Mouse (Mus musculus): Measurements from ENCODE around the gene Ddhd1. TPM values are rescaled to one million over a fixed set of nuclear protein-coding genes. Genes with fewer than 3 reads are reported as not detected.
"Not testable (repeated sequence)": the region's sequence is repeated elsewhere in the genome, so short reads cannot be mapped to it uniquely, and the experiment has no call there.

Ddhd1 gene
- polyA plus RNA-seq, 1 experiment from 2014 or later: 10.5 TPM

DNA sequence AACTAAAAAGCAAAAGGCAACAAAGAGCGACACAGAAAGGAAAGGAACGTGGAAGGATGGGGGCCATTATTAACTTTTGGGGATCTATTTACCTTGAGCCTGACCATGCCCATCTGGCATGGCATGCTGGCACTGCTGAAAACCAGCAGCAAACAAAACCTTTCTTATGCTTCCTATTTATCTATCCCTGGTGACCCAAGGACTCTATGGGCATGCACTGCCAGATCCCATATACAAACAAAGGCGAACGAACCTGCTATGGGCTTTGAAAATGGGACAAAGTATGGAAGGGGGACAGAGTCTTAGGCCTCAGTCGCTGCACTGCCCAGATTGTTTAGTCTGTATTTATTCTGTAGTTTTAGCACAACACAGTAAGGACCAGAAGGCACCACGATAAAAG, 43.5 kb downstream of the Ddhd1 start:
- Histone ChIP-seq H3K36me3 (peaks cover 17% of the 10 kb centered on the region), H3K9me3 (no peaks in the 10 kb centered on the region), H3K27me3 (no peaks in the 10 kb centered on the region), H3K9ac (no peak overlapping the region), H3K27ac (no peak overlapping the region), H3K4me1 (peaks cover 3% of the 10 kb centered on the region; the same call in 1 of the 2 replicates), H3K4me3 (no peak overlapping the region), H3K4me2 (replicated peaks) (no peak overlapping the region)
- ATAC-seq (ENCODE audit: insufficient number of reproducible peaks, insufficient read depth, low FRiP score, low TSS enrichment): no peak
- WGBS: 87% methylated on average over 6 of the region's 6 CpGs

DNA sequence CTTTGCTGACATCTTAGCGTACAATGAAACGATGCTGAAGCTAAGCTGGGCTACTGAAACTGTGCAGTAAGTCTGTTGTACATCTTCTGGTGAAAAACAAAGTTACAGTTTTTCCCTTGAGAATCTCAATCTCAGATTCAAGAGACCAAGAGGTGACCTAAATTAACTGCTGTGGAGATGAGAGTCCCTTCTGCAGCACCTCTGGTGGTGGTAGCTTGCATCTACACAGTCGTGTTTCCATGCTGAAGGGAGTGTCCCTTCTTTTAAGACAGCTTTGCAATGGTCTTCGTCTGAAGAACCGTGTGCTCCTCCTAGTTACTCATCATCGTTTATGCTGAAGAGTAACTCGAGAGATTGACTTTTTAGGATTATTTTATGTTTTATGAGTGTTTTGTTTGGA, 46.3 kb downstream of the Ddhd1 start:
- 84% methylated on average over 7 of the region's 7 CpGs for WGBS
- no peaks in the 10 kb centered on the region for H3K4me1 ChIP-seq
- no peak overlapping the region for H3K4me3 ChIP-seq
- ATAC-seq (ENCODE audit: insufficient number of reproducible peaks, insufficient read depth, low FRiP score, low TSS enrichment): no peak
- H3K27ac ChIP-seq: no peak overlapping the region
- peaks cover 31% of the 10 kb centered on the region for H3K36me3 ChIP-seq
- H3K4me2 ChIP-seq (replicated peaks): no peak overlapping the region
- H3K9ac ChIP-seq: no peak overlapping the region
- H3K9me3 ChIP-seq: no peaks in the 10 kb centered on the region
- no peaks in the 10 kb centered on the region for H3K27me3 ChIP-seq

DNA sequence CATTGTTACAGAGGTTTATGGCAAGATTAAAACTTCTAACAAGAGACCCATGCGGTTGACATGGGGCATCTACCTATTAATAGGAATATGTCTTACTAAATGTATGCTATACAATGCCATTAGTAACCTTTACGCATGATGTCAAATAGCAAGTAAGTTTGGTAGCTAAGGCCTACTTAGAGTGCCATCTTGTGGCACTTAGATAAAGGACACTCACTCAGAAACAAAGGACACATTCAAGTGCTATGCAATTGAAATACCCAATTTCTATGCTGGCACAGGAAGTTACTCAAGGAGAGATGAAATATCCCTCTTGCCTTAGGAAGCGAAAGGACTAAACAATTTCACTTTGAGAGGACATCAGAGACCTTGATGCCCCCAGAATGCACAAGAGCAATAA, 55.9 kb downstream of the Ddhd1 start:
- WGBS: 49% methylated on average over 3 of the region's 3 CpGs

DNA sequence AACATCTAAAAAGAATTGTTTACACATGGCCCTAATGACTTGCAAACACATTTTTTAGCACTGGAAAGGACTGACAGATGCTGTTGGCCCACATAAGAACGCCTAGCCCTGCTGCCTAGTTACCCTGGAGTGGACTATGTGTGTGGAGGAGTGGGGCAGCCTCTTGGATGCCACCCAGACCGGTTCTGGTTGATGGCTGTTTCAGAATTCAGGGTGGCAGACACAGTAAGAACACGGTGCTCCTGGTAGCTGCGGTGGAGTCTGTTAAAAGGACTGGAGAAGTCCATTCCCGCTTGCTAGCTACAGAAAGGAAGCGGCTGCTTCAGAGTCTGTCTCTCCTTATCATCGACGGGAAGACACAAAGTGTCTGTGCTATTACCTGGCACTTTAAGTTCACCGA, 57.4 kb downstream of the Ddhd1 start:
- Histone ChIP-seq H3K9ac (no peak overlapping the region), H3K27ac (no peak overlapping the region), H3K4me3 (no peak overlapping the region), H3K9me3 (no peaks in the 10 kb centered on the region), H3K36me3 (0 out of 2 replicates have a peak, but pooled peaks cover 6% of the 10 kb centered on the region), H3K4me1 (no peaks in the 10 kb centered on the region), H3K4me2 (replicated peaks) (no peak overlapping the region), H3K27me3 (no peaks in the 10 kb centered on the region)
- 89% methylated on average over 9 of the region's 9 CpGs for WGBS
- ATAC-seq (ENCODE audit: insufficient number of reproducible peaks, insufficient read depth, low FRiP score, low TSS enrichment): no peak

More for the DNA sequence above, 55.9 kb downstream of the Ddhd1 start:
- H3K36me3 ChIP-seq: 0 out of 2 replicates have a peak, but pooled peaks cover 8% of the 10 kb centered on the region
- H3K27me3 ChIP-seq: no peaks in the 10 kb centered on the region
- H3K4me1 ChIP-seq: no peaks in the 10 kb centered on the region
- no peak overlapping the region for H3K4me3 ChIP-seq
- ATAC-seq (ENCODE audit: insufficient number of reproducible peaks, insufficient read depth, low FRiP score, low TSS enrichment): no peak
- H3K9me3 ChIP-seq: no peaks in the 10 kb centered on the region
- H3K9ac ChIP-seq: no peak overlapping the region
- H3K27ac ChIP-seq: no peak overlapping the region
- no peak overlapping the region for H3K4me2 ChIP-seq (replicated peaks)

DNA sequence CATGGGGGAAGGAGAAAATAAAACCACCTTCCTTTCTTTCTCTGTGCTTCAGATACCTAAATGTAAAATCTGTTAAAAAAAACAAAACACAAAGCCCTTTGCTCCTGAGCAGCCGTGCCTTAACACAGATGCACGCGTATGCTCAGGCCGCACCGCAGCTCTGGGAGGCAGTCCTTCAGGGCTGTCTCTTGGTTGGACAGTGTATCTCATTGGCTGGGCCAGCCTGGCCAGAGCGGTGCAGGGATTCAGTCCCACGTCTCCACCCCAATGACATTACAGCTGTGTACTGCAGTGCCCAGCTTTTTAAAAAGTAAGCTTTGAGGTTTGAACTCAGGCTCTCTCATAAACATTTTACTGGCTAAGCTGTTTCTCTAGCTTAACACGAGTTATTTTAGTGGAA, 60.1 kb downstream of the Ddhd1 start:
- Histone ChIP-seq H3K4me3 (no peak overlapping the region), H3K9me3 (no peaks in the 10 kb centered on the region), H3K4me2 (replicated peaks) (no peak overlapping the region), H3K27me3 (no peaks in the 10 kb centered on the region), H3K27ac (no peak overlapping the region), H3K4me1 (peaks cover 5% of the 10 kb centered on the region; the same call in 1 of the 2 replicates), H3K36me3 (peaks cover 11% of the 10 kb centered on the region; the same call in 1 of the 2 replicates), H3K9ac (no peak overlapping the region)
- 81% methylated on average over 8 of the region's 8 CpGs for WGBS
- no peak for ATAC-seq (ENCODE audit: insufficient number of reproducible peaks, insufficient read depth, low FRiP score, low TSS enrichment)

DNA sequence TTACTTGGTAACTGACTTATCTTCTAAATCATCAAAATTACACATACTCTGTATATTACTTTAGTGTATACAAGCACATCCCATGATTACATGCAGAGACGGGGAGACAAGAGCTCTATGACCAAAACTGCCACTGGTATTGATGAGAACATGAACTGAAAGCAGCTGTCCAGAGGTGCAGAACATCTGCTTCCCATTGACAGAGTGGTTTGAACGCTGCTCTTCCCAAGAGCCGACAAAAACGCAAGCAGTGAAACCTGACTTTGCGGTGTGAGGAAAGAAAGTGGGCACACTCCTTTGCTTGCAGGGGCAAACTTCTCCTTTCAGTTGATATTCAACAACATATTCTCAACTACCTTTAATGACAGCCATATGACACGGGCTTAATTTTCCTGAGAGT, 64.7 kb downstream of the Ddhd1 start:
- Histone ChIP-seq H3K27me3 (no peaks in the 10 kb centered on the region), H3K4me1 (peaks cover 5% of the 10 kb centered on the region; the same call in 1 of the 2 replicates), H3K9ac (no peak overlapping the region), H3K27ac (no peak overlapping the region), H3K4me3 (no peak overlapping the region), H3K36me3 (peaks cover 5% of the 10 kb centered on the region; the same call in 1 of the 2 replicates), H3K4me2 (replicated peaks) (no peak overlapping the region), H3K9me3 (no peaks in the 10 kb centered on the region)
- WGBS: 51% methylated on average over 6 of the region's 6 CpGs
- no peak for ATAC-seq (ENCODE audit: insufficient number of reproducible peaks, insufficient read depth, low FRiP score, low TSS enrichment)

DNA sequence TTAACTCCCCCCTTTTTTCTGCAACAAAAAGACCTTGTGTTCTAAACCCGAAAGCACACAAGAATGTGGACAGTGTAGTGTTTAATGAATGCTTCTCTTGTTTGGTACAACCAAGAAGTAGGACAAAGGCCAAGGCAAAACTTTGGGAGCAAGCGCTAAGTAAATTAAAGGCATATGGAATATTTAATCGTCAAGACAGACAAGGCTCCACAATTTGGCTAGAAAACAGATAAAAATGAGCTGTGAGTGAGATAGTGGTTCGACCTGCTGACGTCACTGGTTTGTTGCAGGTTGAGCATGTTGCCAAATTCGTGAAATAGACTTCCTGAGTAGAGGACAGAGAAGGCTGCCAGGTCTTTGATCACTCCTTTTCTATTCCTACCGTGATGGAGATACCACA, 69.5 kb downstream of the Ddhd1 start:
- Histone ChIP-seq H3K4me3 (no peak overlapping the region), H3K9ac (no peak overlapping the region), H3K4me2 (replicated peaks) (no peak overlapping the region), H3K27ac (no peak overlapping the region), H3K9me3 (no peaks in the 10 kb centered on the region), H3K36me3 (no peaks in the 10 kb centered on the region), H3K27me3 (no peaks in the 10 kb centered on the region), H3K4me1 (no peaks in the 10 kb centered on the region)
- 46% methylated on average over 7 of the region's 7 CpGs for WGBS
- no peak for ATAC-seq (ENCODE audit: insufficient number of reproducible peaks, insufficient read depth, low FRiP score, low TSS enrichment)

DNA sequence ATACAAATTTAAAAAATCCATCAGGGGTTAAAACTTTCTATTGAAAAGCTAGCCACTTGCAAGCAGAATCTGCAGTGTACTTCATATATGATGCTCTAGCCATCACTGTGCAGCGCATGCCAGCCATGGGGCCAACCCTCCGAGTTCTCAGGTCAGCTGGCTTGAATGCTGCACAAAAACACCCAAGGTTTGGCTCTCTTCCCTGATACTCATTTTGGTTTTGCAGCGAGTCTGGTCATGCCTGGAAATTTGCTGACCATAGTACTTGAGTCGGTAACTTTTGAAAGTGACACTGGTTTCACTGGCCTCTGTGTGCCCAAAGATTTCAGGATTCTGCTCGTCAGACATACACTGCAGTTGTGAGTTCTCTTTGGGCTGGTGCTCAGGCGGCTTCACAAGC, 70.4 kb downstream of the Ddhd1 start:
- no peaks in the 10 kb centered on the region for H3K27me3 ChIP-seq
- no peak for ATAC-seq (ENCODE audit: insufficient number of reproducible peaks, insufficient read depth, low FRiP score, low TSS enrichment)

DNA sequence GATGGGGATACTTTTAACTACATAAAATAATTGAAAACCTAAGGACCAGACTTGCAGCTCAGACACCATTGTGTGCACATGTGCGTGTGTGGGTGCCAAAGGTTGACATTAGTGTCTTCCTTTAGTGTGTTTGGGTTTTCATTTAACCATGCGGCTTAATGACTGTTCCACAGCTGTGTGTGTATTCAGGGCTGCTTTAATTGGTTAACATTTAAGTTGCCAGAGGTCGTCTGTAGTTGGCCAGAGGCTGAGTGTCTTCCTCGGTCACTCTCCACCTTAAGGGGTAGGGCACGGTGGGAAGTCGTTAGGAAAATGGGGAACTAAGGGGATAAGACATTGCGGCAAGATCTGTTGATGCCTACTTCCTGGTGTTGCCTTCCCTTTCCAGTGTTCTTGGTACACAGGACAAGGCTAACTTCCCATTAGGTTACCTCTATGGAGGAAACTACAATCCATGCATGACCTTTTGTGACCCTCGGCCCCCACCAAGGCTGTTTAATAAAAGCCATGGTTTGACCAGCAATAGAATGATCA, 74.4 kb downstream of the Ddhd1 start:
- 72% methylated on average over 8 of the region's 8 CpGs for WGBS

More for the DNA sequence above, 70.4 kb downstream of the Ddhd1 start:
- H3K36me3 ChIP-seq: no peaks in the 10 kb centered on the region
- no peaks in the 10 kb centered on the region for H3K9me3 ChIP-seq
- 84% methylated on average over 6 of the region's 6 CpGs for WGBS
- no peak overlapping the region for H3K4me3 ChIP-seq
- H3K4me2 ChIP-seq (replicated peaks): no peak overlapping the region
- H3K9ac ChIP-seq: no peak overlapping the region
- H3K27ac ChIP-seq: no peak overlapping the region
- H3K4me1 ChIP-seq: no peaks in the 10 kb centered on the region

DNA sequence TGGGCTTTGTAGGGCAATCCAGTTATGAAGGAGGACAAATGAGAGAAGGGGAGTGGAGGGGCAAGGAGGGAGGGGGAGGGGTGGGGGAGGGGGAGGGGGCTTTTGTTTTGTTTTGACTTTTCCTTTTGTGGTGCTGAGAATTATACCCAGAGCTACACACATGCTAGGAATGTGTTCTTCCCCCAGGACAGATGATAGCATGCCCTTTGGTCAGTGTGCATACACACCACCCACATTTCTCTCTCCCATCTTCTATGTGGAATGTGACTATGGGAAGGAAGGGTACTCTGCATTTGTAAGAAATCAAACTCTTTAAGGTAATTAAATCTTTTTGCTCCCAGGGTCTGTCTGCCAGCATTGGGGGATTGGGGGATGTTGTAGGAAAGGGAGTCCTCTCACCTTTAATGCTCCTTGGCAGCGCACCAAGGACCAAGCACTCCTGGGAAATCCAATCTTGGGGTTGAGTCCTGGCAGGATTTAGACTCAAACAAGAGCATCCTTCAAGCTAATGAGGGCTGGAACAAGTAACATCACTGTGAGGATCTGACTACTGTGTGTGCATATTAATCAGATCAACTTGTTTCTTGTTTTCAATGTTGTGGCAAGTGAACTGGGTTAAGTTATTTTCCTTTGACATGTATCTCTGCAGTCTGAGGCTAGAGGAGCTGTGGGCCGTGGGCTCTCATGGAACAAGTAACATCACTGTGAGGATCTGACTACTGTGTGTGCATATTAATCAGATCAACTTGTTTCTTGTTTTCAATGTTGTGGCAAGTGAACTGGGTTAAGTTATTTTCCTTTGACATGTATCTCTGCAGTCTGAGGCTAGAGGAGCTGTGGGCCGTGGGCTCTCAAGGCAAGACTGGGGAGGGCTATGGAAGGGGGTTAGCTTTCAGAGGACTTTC, 76.8 kb downstream of the Ddhd1 start:
- H3K27me3 ChIP-seq; H3K9me3 ChIP-seq; H3K36me3 ChIP-seq; H3K4me1 ChIP-seq; H3K4me2 ChIP-seq (replicated peaks); H3K27ac ChIP-seq; ATAC-seq (ENCODE audit: insufficient number of reproducible peaks, insufficient read depth, low FRiP score, low TSS enrichment); H3K4me3 ChIP-seq; H3K9ac ChIP-seq: not testable (repeated sequence)
- 77% methylated on average over 3 of the region's 3 CpGs for WGBS

More for the DNA sequence above, 74.4 kb downstream of the Ddhd1 start:
- ATAC-seq (ENCODE audit: insufficient number of reproducible peaks, insufficient read depth, low FRiP score, low TSS enrichment): no peak
- H3K4me3 ChIP-seq: no peak overlapping the region
- H3K4me1 ChIP-seq: no peaks in the 10 kb centered on the region
- no peaks in the 10 kb centered on the region for H3K27me3 ChIP-seq
- no peaks in the 10 kb centered on the region for H3K9me3 ChIP-seq
- no peak overlapping the region for H3K27ac ChIP-seq
- no peaks in the 10 kb centered on the region for H3K36me3 ChIP-seq
- no peak overlapping the region for H3K9ac ChIP-seq
- no peak overlapping the region for H3K4me2 ChIP-seq (replicated peaks)

DNA sequence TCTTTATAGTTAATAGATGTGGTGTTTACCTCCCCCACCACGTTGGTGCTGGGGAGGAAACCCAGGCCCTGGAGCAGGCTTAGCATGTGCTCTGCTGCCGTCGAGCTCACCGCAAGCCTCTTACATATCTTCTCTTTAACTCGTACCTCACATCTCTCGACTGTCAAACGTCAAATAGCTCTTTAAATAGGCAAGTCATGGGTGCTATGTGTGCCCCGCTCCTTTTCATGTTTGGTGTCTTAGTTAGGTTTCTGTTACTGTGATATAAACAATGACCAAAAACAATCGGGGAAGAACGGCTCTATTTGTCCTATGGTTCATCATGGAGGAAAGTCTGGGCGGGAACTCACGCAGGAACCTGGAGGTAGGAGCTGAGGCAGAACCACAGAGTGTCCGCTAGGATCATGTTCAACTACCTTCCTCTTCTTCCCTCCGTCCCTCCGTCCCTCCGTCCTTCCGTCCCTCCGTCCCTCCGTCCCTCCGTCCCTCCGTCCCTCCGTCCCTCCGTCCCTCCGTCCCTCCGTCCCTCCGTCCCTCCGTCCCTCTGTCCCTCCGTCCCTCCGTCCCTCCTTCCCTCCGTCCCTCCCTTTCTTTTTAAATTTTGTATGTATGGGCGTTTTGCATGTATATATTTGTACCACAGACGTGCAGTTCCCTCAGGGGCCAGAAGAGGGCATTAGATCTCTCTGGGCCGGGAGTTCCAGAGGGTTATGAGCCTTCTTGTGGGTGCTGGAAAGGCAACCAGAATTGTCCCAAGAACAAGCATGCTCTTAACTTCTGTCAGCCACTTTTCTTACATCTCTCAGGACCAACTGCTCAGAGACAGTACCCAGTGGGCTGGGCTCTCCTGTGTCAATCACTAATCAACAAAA, 91.6 kb downstream of the Ddhd1 start:
- WGBS: 23% methylated on average over 25 of the region's 33 CpGs
- no peaks in the 10 kb centered on the region for H3K36me3 ChIP-seq
- H3K27ac ChIP-seq: peak overlapping the region; percentile 86
- 0 out of 2 replicates have a peak, but pooled peaks have one; percentile 16 for ATAC-seq (ENCODE audit: insufficient number of reproducible peaks, insufficient read depth, low FRiP score, low TSS enrichment)
- no peaks in the 10 kb centered on the region for H3K27me3 ChIP-seq
- peak overlapping the region; percentile 28 for H3K4me3 ChIP-seq
- H3K9me3 ChIP-seq: no peaks in the 10 kb centered on the region
- H3K4me2 ChIP-seq (replicated peaks): peak overlapping the region; percentile 45
- H3K9ac ChIP-seq: no peak overlapping the region
- peaks cover 18% of the 10 kb centered on the region for H3K4me1 ChIP-seq

Data from embryonic facial prominence, embryonic 12.5 days (tissue).